Mouse (Mus musculus) lung, postnatal 0 days (tissue): ENCODE measurements around the gene Tecpr1.

Source experiments
- CTCF ChIP-seq: IDR thresholded peaks from 2 replicates; pipeline ENCODE4 v1.5.1; 2016; ENCODE audit warnings: antibody characterized with exemption, mild to moderate bottlenecking
- EP300 ChIP-seq: IDR thresholded peaks from 2 replicates; pipeline ENCODE4 v1.6.1; 2016; ENCODE audit warnings: antibody characterized with exemption, mild to moderate bottlenecking, control low read depth

DNA sequence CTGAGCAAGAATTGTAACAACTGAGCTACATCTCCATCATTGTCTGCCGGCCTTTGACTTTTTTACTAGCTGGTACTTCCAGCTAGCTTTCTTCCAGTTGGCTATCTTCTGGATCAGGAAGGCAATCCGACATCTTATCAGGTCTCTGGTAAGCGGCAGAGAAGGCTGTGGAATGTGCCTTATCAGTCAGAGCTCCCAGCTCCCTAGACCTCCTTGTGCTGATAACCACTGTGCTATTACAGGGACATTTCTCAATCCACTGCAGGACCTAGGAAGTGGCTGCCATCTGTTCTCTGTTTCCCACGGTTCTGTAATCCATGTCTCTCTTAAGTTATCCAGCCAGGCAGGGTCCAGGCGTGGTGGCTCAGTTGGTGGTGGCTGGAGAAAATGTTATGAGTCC, 48.4 kb upstream of the Tecpr1 start:
- TF ChIP-seq CTCF: no peak
- no peak for TF ChIP-seq EP300
